Mouse (Mus musculus) 3134 (cell line): ENCODE results near the gene Plbd2.

Experiments
- DNase-seq: peaks from one replicate; pipeline ENCODE4 v3.0.0-alpha.2; 2011; ENCODE audit warnings: low spot score; ENCODE audit not compliant: insufficient read length; ENCODE audit errors: extremely low read depth

Gene Plbd2

GRCm38 (mm10) chr5:120503144-120503795, at the start of gene Plbd2:
Gene Plbd2, minus strand, starts transcription at chr5:120503625.
- peak; percentile 84 for DNase-seq

DNA sequence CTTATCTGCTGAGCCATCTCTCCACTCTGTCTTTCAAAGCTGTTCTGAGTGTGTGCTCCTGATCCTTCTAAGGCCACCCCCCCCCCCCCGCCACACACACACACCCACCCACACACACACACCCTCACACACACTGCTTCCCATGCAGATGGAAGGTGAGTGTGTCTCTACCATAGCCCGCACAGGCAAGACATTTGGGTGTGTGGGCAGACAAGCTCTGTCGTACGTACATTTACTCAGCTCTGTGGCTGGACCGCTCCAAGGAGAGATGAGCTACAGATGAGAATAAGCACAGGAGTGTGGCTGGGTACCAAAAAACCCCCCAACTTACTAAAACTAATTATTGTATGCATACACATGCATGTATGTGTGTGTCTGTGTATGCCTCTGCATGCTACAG, 47.2 kb upstream of the Plbd2 start:
- DNase-seq, result no peak

GRCm38 (mm10) chr5:120550137-120550536, 46.7 kb upstream of the Plbd2 start:
- DNase-seq, result no peak

- DNase-seq, result no peak
Measured at GRCm38 (mm10) chr5:120548236-120548850, 44.9 kb upstream of the Plbd2 start.

DNA sequence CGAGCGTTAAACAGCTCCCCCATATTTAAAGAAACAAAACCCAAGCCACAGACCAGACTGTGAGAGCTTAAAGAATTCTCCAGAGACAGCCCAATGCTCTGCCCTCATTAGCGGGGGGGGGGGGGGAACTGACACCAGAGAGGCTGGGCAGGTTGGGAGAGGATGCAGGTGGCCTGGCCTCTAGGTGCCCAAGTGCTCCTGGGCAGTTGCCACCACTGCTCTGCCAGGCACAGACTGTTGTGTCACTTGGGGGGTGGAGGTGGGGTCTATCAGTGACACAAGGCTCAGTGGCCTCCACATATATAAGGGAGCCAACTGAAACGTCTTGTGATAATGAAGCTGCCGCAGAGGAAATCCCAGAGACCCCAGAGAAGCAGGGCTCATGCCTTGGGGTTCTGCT, 33.2 kb upstream of the Plbd2 start:
- no peak for DNase-seq

DNA sequence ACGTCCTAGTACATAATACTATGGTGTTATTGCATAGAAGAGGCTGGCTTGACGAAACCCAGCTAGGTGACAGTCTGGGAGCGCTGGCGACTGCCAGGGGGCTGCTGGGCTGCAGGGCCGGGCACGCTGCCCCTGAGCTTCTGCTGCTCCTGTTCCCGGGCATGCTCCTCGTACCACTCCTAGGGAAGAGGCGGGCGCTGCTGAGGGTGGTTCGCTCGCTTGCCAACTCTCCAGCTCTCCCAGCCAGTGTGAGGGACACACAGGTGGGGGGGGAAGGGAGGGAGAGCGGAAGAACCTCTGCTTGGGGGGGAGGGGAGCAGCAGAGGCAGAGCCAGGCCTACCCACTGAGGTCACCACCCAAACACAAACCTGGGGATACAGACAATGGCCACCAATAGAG, 32.6 kb upstream of the Plbd2 start:
- no peak for DNase-seq

DNA sequence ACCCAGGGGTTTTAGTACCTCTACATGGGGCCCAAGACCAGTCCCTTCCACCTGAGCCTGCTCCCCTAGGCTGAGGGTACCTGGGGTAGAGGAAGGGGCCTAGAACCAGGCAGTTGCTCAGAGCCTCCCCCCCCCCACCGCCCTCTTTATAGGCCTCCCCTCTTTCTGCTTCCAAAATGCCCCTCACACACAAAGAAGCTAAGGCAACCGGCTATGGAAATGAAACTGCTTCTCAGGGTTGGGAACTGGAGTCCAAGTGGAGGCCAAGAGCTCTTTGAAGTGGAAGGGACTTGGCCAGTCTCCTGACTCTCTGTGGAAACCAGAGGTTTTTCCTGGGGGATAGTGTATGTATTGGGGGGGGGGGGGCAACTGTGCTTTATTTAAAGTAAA, 31.3 kb upstream of the Plbd2 start:
- no peak for DNase-seq

- no peak for DNase-seq
Measured at GRCm38 (mm10) chr5:120534071-120534685, 30.8 kb upstream of the Plbd2 start.

GRCm38 (mm10) chr5:120531631-120532030, 28.2 kb upstream of the Plbd2 start:
- DNase-seq, result no peak

- no peak for DNase-seq
Measured at GRCm38 (mm10) chr5:120527296-120527964, 24.0 kb upstream of the Plbd2 start.

DNA sequence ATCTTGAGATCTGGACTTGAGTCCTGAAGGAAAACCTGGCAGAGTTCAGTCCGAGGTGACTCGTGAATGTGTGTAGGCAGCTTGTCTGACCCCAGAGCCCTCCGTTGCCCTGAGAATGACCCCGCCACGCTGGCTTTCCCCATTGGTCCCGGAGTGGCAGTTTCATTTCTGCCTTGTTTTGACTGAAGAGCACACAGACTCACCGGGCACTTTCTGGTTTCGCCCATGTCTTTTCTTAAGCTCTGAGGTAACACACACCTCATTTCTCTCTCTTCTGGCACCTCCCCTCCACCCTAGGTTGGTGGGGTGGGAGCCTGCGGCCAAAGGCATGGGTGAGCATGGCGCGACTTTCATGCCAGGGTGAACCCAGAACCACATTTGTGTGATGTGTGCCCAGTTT, 22.9 kb upstream of the Plbd2 start:
- DNase-seq, result no peak

DNA sequence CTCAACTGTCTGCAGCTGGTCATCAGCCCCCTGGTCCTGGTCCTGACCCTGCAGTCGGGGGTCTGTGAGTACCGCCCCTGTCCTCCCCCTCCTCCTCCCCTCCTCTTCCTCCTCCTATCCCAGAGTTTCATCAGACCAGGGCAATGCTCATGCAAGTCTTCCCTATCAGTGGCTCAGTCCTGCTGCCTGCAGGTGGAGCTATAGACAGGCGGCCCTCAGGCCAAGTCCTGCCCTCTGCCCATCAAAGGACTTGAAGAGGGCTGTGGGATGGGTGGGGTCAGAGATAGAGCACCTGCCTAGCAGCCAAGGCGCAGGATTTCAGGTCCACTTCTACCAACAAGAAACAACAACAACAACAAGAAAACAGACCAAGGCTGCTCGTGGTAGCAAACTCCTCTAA, 22.3 kb upstream of the Plbd2 start:
- no peak for DNase-seq

- DNase-seq, result no peak
Measured at GRCm38 (mm10) chr5:120524736-120525135, 21.3 kb upstream of the Plbd2 start.

DNA sequence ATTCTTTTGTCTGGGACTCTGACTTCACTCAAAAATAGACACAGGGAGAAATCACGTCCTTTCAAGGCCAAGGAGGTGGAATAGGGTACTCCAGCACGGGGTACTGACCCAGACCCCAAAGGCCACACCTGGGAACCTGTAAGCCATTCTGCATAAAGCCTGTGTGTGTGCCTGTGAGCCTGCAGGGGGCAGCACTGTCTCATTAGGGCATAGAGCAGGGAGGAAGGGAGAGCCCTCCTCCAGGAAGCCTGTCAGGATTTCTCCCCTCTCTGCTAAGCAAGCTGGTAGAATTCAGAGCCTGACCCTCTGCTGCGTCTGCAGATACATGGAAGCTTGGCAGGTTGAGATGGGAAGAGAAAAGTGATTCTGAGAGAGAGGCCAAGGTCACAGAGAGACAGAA, 19.2 kb upstream of the Plbd2 start:
- DNase-seq, result no peak

DNA sequence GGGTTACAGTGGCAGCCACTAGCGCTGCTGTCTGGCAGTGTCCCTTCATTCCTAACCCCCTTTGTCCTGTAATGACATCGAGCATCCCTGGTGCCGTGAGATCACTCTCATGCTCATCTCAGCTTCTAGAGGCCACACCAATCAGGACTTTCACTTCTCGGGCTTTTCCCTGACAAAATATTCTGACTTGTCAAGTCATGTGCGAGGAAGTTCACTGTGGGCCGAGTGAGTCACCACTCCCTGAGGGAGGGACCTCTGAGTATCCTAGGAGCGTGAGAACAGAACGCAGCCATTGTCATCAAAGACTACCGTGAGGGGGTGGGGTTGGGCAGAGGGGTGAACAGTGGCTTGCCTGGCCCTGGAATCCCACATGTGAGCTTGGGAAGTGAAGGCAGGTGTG, 14.1 kb upstream of the Plbd2 start:
- DNase-seq, result peak; percentile 74

- DNase-seq, result peak; percentile 81
Measured at GRCm38 (mm10) chr5:120516221-120516984, 13.0 kb upstream of the Plbd2 start.

- DNase-seq, result no peak
Measured at GRCm38 (mm10) chr5:120515451-120515850, 12.0 kb upstream of the Plbd2 start.

DNA sequence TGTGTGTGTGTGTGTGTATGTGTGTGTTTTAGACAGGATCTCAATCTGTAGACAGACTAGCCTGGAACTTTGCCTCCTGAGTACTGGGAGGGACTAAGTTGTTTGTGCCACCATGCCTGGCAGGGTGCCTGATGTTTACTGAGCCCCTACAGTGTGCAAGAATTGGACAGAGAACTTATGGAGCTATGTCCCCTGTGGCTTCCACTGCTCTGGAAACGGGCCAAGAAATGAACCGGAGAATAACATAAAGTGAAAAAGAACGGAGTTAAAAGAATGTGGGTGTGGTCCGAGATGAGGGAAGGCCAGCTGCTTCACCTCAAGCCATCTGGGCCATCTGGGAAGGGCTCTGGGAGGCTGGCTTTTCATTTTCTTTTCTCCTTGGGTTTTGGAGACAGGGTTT, 11.3 kb upstream of the Plbd2 start:
- peak; percentile 55 for DNase-seq

- peak; percentile 35 for DNase-seq
Measured at GRCm38 (mm10) chr5:120514031-120514677, 10.7 kb upstream of the Plbd2 start.

DNA sequence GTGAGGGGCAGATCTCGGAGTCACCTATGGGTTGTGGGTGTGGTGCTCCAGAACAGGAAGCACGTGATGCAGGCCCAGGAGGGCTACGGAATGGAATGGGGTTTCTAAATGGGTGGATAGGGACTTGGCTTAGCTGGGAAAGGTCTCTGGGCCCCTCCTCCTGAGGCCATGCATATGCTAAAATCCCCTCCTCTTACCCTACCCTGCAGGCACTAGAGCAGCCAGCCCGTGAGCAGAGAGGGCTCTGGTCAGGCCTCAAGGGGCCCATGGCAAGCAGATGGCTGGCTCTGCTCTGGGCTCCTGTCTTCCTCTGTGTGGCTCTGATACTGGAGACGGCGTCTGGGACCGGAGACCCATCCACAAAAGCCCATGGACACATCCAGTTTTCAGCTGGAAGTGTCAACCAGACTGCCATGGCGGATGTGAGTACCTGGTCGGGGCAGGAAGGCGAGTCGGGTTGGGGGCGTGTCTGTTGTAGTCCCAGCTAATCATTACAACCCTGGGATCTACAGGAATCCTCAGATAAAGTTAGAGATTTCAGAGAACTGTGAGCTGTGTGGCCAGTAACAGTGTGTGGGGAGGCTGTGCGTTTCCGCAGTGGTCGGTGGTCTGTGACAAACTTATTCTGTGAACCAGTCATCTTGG, 9.6 kb upstream of the Plbd2 start:
- DNase-seq, result no peak
